Mouse (Mus musculus) midbrain, embryonic 11.5 days (tissue): Measurements from ENCODE around the gene Tcta. TPM values are rescaled to one million over a fixed set of nuclear protein-coding genes. Genes with fewer than 3 reads are reported as not detected.
A peak's percentile ranks its signal among the peaks of the same experiment; 100 is the strongest.

Experiments used
- ATAC-seq: fragments of 200-750 bp; cut with Nextera tagmentation; 2 replicates; pipeline ENCODE4 v1.8.0; 2017; ENCODE audit warnings: moderate TSS enrichment, moderate library complexity; ENCODE audit not compliant: low FRiP score
- DNase-seq: peaks from one replicate; pipeline ENCODE4 v3.0.0; 2015; ENCODE audit warnings: low spot score; ENCODE audit errors: missing footprints
- H3K27ac ChIP-seq: fragments of 300-500 bp; sonication (generic); 2 replicates; pipeline ENCODE4 v1.5.1; 2014; ENCODE audit warnings: low read depth, low read length
- H3K27me3 ChIP-seq: fragments of 300-500 bp; sonication (generic); 2 replicates; pipeline ENCODE4 v1.6.1; 2014; ENCODE audit warnings: mild to moderate bottlenecking, low read length, moderate library complexity, mixed read lengths; ENCODE audit not compliant: control insufficient read depth, insufficient read depth
- H3K36me3 ChIP-seq: fragments of 300-500 bp; sonication (generic); 2 replicates; pipeline ENCODE4 v1.6.1; 2014; ENCODE audit warnings: mild to moderate bottlenecking, low read length, moderate library complexity, mixed read lengths; ENCODE audit not compliant: control insufficient read depth, insufficient read depth
- H3K4me1 ChIP-seq: fragments of 300-500 bp; sonication (generic); 2 replicates; pipeline ENCODE4 v1.6.1; 2014; ENCODE audit warnings: low read length; ENCODE audit not compliant: control insufficient read depth, insufficient read depth
- H3K4me2 ChIP-seq: fragments of 300-500 bp; sonication (generic); 2 replicates; pipeline ENCODE4 v1.6.1; 2014; ENCODE audit warnings: mild to moderate bottlenecking, moderate library complexity
- H3K4me3 ChIP-seq: fragments of 300-500 bp; sonication (generic); 2 replicates; pipeline ENCODE4 v1.5.1; 2014; ENCODE audit warnings: low read depth, low read length
- H3K9ac ChIP-seq: fragments of 300-500 bp; sonication (generic); 2 replicates; pipeline ENCODE4 v1.6.1; 2014; ENCODE audit warnings: low read length
- H3K9me3 ChIP-seq: fragments of 300-500 bp; sonication (generic); 2 replicates; pipeline ENCODE4 v1.6.1; 2016; ENCODE audit warnings: low read length; ENCODE audit not compliant: control insufficient read depth
- WGBS: fragments of 180-500 bp; shearing (Covaris S2); extraction: QIAGEN DNeasy Blood & Tissue Kit; methylation state at CpG from one replicate; pipeline ENCODE4 v1.1.7; 2014; 5-methylcytosine and 5-hydroxymethylcytosine counted together
- polyA plus RNA-seq: library from polyadenylated mRNA; unstranded; fragments of >200 nt; fragmentation: Nextera tagmentation; extraction: Ambion mirVana; gene quantifications from 2 replicates; pipeline ENCODE4 v1.2.1, GENCODE M21; 2014

Gene Tcta
- polyA plus RNA-seq, 1 experiment from 2014 or later = 30.8 TPM

- H3K4me3 ChIP-seq = no peak overlapping the region
- no peaks in the 10 kb centered on the region for H3K36me3 ChIP-seq
- H3K9me3 ChIP-seq = no peaks in the 10 kb centered on the region
- H3K9ac ChIP-seq = no peak overlapping the region
- ATAC-seq (no peak), DNase-seq (no peak)
- H3K4me1 ChIP-seq = peaks cover 16% of the 10 kb centered on the region
- no peak overlapping the region for H3K27ac ChIP-seq
- 59% methylated on average over 5 of the region's 5 CpGs for WGBS
- H3K4me2 ChIP-seq = no peak overlapping the region
- H3K27me3 ChIP-seq = no peaks in the 10 kb centered on the region
Observed at GRCm38 (mm10) chr9:108342301-108342831, 36.4 kb upstream of the Tcta start.

GRCm38 (mm10) chr9:108341801-108342200 is 35.8 kb upstream of the Tcta start:
- ATAC-seq (no peak), DNase-seq (no peak)
- no peak overlapping the region for H3K4me3 ChIP-seq
- H3K27me3 ChIP-seq = no peaks in the 10 kb centered on the region
- H3K27ac ChIP-seq = no peak overlapping the region
- H3K9me3 ChIP-seq = no peaks in the 10 kb centered on the region
- no peak overlapping the region for H3K4me2 ChIP-seq
- H3K36me3 ChIP-seq = no peaks in the 10 kb centered on the region
- H3K4me1 ChIP-seq = peaks cover 16% of the 10 kb centered on the region
- H3K9ac ChIP-seq = 0 out of 2 replicates have a peak overlapping the region, but pooled peaks have one; percentile 16

- no peak for ATAC-seq
- WGBS = 88% methylated on average over 5 of the region's 5 CpGs
Observed at GRCm38 (mm10) chr9:108341139-108341475, 35.1 kb upstream of the Tcta start.

GRCm38 (mm10) chr9:108340258-108341138 is 34.5 kb upstream of the Tcta start:
- Histone ChIP-seq H3K27me3 (no peaks in the 10 kb centered on the region), H3K4me3 (peak overlapping the region; percentile 82), H3K4me1 (peaks cover 14% of the 10 kb centered on the region), H3K36me3 (no peaks in the 10 kb centered on the region), H3K9me3 (no peaks in the 10 kb centered on the region), H3K4me2 (peak overlapping the region; percentile 80), H3K27ac (no peak overlapping the region), H3K9ac (peak overlapping the region; percentile 93)
- ATAC-seq = no peak
- no peak for DNase-seq
- 66% methylated on average over 10 of the region's 10 CpGs for WGBS

More at GRCm38 (mm10) chr9:108341139-108341475, 35.1 kb upstream of the Tcta start:
- no peak for DNase-seq
- Histone ChIP-seq H3K36me3 (no peaks in the 10 kb centered on the region), H3K9ac (no peak overlapping the region), H3K4me3 (no peak overlapping the region), H3K9me3 (no peaks in the 10 kb centered on the region), H3K4me2 (no peak overlapping the region), H3K27me3 (no peaks in the 10 kb centered on the region), H3K4me1 (peaks cover 14% of the 10 kb centered on the region), H3K27ac (no peak overlapping the region)

- Histone ChIP-seq H3K4me3 (peak overlapping the region; percentile 82), H3K27ac (0 out of 2 replicates have a peak overlapping the region, but pooled peaks have one; percentile 5), H3K27me3 (no peaks in the 10 kb centered on the region), H3K4me1 (peaks cover 14% of the 10 kb centered on the region), H3K9me3 (no peaks in the 10 kb centered on the region), H3K36me3 (no peaks in the 10 kb centered on the region), H3K9ac (peak overlapping the region; percentile 93), H3K4me2 (peak overlapping the region; percentile 80)
- WGBS = 20% methylated on average over 20 of the region's 20 CpGs
- DNase-seq (no peak), ATAC-seq (no peak)
Observed at GRCm38 (mm10) chr9:108339886-108340257, 33.9 kb upstream of the Tcta start.

- under 1% methylated on average over 49 of the region's 49 CpGs for WGBS
- DNase-seq (peak; percentile 98), ATAC-seq (peak; percentile 97)
- Histone ChIP-seq H3K9ac (peak within 1 kb of the TSS; percentile 93), H3K27ac (peak within 1 kb of the TSS; percentile 77), H3K9me3 (no peaks in the 10 kb centered on the region), H3K4me2 (peak within 1 kb of the TSS; percentile 80), H3K27me3 (no peaks in the 10 kb centered on the region), H3K4me3 (peak within 1 kb of the TSS; percentile 82), H3K4me1 (peaks cover 14% of the 10 kb centered on the region), H3K36me3 (peaks cover 4% of the 10 kb centered on the region; the same call in 1 of the 2 replicates)
Observed at GRCm38 (mm10) chr9:108338886-108339781, 33.2 kb upstream of the Tcta start, which contains the start of gene Gpx1. Gpx1 (plus strand) TSS chr9:108338903.

GRCm38 (mm10) chr9:108338551-108338885 is 32.6 kb upstream of the Tcta start:
- Histone ChIP-seq H3K4me1 (peaks cover 14% of the 10 kb centered on the region), H3K27ac (peak overlapping the region; percentile 77), H3K9ac (peak overlapping the region; percentile 93), H3K9me3 (no peaks in the 10 kb centered on the region), H3K27me3 (no peaks in the 10 kb centered on the region), H3K4me2 (peak overlapping the region; percentile 80), H3K4me3 (peak overlapping the region; percentile 82), H3K36me3 (peaks cover 4% of the 10 kb centered on the region; the same call in 1 of the 2 replicates)
- ATAC-seq (0 out of 2 replicates have a peak, but pooled peaks have one; percentile 26), DNase-seq (peak; percentile 95)
- 38% methylated on average over 6 of the region's 6 CpGs for WGBS

- Histone ChIP-seq H3K27me3 (no peaks in the 10 kb centered on the region), H3K4me2 (no peak overlapping the region), H3K36me3 (peaks cover 4% of the 10 kb centered on the region; the same call in 1 of the 2 replicates), H3K9ac (no peak overlapping the region), H3K4me1 (peaks cover 14% of the 10 kb centered on the region), H3K9me3 (no peaks in the 10 kb centered on the region), H3K27ac (peak overlapping the region; percentile 77; the same call in 1 of the 2 replicates), H3K4me3 (no peak overlapping the region)
- whole genome bisulfite sequencing = 70% methylated on average over 10 of the region's 10 CpGs
- ATAC-seq (no peak), DNase-seq (no peak)
Observed at GRCm38 (mm10) chr9:108337848-108338550, 32.0 kb upstream of the Tcta start.
